Mouse (Mus musculus): ENCODE results near the gene Erich3.

DNA sequence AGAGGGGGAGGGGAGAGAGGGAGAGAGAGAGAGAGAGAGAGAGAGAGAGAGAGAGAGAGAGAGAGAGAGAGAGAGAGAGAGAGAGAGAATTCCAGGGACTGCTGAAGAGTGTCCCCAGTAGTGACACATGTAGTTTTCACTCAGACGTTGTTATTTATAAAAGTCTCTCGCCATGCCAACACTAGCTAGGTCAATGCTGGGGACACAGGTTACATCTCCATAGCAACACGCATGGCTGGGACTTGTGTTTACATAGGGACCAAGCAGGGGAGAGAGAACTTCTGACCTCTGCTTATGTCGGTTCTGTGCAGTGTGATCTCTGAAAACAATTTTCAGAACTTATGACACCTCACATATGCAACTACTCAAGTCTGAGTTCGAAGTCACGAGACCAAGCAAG lies 9.4 kb upstream of the Erich3 start:
- TF ChIP-seq CTCF (IDR thresholded peaks at IDR 0.05; ENCODE audit: extremely low read depth, insufficient read depth, insufficient read length, insufficient replicate concordance) = no peak
- TF ChIP-seq POLR2A (IDR thresholded peaks at IDR 0.05; ENCODE audit: low read depth, low read length) = no peak
